Mouse (Mus musculus): ENCODE data around the gene Pdk1.

- TF ChIP-seq MYOD1 (IDR thresholded peaks at IDR 0.05; ENCODE audit: control insufficient read depth, insufficient read length, low read depth), result no peak
- no peak for TF ChIP-seq CTCF (IDR thresholded peaks at IDR 0.05; ENCODE audit: control insufficient read depth, insufficient read depth, insufficient read length)
- no peak for TF ChIP-seq CEBPB (IDR thresholded peaks at IDR 0.05; ENCODE audit: low read depth)
Observed at GRCm38 (mm10) chr2:71828928-71829327, 44.1 kb upstream of the Pdk1 start.

Measured in C2C12 (cell line).